Mouse (Mus musculus): ENCODE results near the gene C5ar1.

DNA sequence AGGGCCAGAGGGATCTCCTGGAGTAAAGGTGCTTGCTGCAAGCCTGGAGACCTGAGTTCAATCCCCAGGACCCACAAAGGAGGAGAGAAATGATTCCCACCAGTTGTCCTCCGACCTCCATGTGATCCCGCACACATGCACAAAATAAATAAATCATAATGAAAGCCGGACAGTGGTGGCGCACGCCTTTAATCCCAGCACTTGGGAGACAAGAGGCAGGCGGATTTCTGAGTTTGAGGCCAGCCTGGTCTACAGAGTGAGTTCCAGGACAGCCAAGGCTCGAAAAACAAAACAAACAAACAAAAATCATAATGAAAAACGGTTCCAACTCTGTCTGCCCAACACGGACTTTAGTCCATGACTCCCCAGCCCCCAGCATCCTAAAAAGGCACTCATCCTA is 25.6 kb upstream of the C5ar1 start:
- TF ChIP-seq POLR2A (IDR thresholded peaks at IDR 0.05; ENCODE audit: low read depth, low read length) (no peak), CTCF (IDR thresholded peaks at IDR 0.05; ENCODE audit: borderline replicate concordance, insufficient read depth, low read length) (no peak)

All from embryonic fibroblast, embryonic 13.5 days (primary cell).